Mouse (Mus musculus) heart, adult 2 months (tissue): ENCODE results near the gene Elane.

Experiments used
- CTCF ChIP-seq: fragments of 200-600 bp; IDR thresholded peaks from 2 replicates; pipeline ENCODE4 v1.8.1; 2022; ENCODE audit warnings: antibody characterized with exemption, mild to moderate bottlenecking, moderate library complexity
- EP300 ChIP-seq: fragments of 200-500 bp; IDR thresholded peaks from 2 replicates; pipeline ENCODE4 v1.6.1; 2011; ENCODE audit warnings: low read depth, low read length, control low read depth; ENCODE audit not compliant: insufficient read depth
- POLR2A ChIP-seq: fragments of 200-500 bp; IDR thresholded peaks from 2 replicates; pipeline ENCODE4 v1.6.1; 2011; ENCODE audit warnings: mild to moderate bottlenecking, low read depth, low read length, control low read depth; ENCODE audit not compliant: insufficient read depth

DNA sequence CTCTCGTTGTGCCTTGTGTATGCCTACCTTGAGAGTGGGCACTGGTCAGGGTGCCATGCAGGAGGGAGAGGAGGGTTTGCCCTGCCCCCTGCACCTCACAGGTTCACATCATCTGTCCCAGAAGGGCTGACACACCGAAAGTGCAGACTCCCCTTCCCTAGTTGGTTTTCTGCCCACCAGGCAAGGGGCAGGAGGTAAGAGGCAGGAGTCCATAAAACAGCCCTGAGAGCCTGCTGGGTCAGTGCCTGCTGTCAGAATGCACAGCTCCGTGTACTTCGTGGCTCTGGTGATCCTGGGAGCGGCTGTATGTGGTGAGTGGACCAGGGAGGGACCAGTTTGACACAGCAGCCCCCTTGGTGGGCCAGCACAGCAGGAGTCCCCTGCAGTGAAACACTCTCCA is 4.6 kb downstream of the Elane start, which contains the start of gene Cfd:
- no peak for TF ChIP-seq CTCF
- TF ChIP-seq POLR2A = no peak
- TF ChIP-seq EP300 = no peak
